Mouse (Mus musculus): ENCODE measurements around the gene Lrrd1.
A peak's percentile ranks its signal among the peaks of the same experiment; 100 is the strongest.
"Not testable (repeated sequence)": the region's sequence is repeated elsewhere in the genome, so short reads cannot be mapped to it uniquely, and the experiment has no call there.

Lrrd1 gene

DNA sequence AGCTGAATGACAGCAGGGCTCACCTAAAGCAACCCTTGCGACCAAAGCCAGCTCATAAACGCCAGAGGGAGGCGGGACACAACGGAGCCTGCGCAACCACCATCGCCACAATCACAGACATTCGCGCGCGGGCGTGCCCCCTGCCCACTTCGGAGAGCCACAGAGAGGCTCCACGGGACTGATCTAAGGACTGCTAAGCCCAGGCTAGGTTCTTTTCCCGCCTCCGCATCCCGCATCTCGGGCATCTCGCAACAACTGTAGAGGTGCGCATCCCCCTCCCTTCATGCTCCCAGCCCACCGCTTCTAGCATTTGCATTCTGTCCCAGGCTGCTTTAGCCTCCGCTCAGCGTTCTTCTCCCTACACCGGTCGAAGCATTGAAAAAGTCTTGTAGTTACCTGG lies at the start of gene Lrrd1:
Gene Lrrd1, plus strand, starts transcription at position 148 of the 400 bp plus-strand sequence.
- DNase-seq = no peak

DNA sequence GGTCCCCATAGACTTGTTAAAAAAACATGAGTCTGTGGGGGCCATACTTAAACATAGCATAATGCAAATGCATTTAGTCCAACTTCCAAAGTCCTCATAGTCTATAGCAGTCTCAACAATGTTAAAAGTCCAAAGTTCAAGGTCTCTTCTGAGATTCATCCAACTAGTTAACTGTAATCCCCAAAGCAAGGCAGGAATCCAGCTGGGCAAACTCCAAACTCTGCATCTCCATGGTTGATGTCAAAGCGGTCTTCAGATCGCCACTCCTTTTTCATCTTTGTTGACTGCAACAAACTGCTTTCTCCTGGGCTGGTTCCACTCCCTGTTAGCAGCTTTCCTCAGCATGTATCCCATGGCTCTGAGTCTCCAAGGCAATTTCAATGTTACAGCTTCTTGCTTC lies 47.9 kb upstream of the Lrrd1 start:
- DNase-seq = not testable (repeated sequence)

DNA sequence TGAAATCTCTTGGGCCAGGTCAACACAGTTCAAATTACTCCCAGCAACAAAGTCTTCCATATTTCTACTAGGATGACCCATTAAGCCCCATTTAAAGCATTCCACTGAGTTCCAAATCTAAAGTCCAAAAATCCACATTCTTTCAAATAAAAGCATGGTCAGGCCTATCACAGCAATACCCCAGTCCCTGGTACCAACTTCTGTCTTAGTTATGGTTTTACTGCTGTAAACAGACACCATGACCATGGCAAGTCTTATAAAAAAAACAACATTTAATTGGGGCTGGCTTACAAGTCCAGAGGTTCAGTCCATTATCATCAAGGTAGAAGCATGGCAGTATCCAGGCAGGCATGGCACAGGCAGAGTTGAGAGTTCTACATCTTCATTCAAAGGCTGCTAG lies 46.3 kb upstream of the Lrrd1 start:
- not testable (repeated sequence) for DNase-seq

DNA sequence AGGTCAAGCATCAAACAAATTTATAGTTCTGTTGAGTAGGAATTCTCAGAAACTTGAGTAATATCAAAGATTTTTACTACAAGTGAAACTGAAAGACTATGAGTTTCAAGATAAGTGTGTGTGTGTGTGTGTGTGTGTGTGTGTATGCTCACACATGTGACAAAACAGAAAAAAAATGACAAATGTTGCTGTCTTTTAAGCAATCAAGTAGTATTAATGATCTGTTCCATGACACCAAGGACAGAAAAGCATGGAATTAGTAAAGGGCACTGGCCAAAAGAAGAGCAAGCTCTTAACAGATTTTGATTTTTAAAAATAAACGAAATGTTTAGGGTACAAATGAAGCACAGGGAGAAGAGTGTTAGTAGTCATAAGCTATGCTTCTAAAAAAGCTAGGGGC lies 44.9 kb upstream of the Lrrd1 start:
- DNase-seq = no peak

DNA sequence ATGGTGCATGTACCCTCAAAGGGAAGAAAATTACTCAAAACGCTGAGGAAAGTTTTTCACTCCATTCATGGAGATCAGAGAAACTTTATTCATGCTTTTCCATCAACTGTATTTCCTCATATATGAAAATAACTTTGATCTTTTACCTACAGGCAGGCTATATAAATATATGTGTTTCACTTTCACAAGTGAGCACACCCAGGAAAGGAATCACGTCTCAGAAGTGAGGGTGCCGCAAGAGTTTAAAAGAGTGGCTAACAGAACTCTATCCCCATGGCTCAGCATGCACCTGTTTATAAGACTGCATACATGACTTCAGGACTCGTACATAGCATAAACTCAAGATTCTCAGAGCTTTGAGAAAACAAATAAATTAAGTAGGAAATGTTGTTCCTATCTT lies 44.1 kb upstream of the Lrrd1 start:
- no peak for DNase-seq

DNA sequence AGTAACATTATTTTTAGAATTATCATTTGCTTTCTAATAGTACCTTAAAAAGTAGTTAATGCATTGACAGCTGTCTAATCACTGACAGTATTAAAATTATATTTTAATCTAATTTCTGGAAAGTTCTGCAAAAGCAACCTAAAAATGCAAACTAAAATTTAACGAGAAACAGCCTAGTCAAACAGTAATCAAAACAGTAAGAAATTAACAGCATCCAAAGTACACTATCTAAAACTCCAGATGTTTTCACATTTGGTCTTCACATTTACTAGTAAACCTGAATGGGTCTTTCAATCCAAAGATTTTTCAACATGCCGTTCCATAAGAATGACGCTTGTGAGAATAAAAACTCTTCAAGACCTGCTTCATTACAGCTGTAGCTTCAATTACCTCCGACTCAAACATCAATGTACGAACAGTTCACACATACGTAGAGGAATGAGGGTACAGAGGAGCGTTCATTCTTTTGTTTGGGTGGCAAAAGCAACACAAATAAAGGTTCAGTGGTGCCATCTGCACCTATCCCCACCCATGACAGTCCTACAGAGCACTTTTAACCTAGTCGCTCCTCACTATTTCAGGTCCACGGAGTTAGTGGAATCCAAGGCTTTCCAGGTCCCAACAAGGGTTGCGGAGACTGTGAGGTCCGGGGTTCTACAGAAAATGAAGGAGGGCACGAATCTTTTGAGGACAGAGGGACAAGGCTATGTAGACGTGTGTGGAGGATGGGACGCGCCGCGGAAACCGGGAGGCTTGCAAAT lies 43.1 kb upstream of the Lrrd1 start:
- no peak for DNase-seq

DNA sequence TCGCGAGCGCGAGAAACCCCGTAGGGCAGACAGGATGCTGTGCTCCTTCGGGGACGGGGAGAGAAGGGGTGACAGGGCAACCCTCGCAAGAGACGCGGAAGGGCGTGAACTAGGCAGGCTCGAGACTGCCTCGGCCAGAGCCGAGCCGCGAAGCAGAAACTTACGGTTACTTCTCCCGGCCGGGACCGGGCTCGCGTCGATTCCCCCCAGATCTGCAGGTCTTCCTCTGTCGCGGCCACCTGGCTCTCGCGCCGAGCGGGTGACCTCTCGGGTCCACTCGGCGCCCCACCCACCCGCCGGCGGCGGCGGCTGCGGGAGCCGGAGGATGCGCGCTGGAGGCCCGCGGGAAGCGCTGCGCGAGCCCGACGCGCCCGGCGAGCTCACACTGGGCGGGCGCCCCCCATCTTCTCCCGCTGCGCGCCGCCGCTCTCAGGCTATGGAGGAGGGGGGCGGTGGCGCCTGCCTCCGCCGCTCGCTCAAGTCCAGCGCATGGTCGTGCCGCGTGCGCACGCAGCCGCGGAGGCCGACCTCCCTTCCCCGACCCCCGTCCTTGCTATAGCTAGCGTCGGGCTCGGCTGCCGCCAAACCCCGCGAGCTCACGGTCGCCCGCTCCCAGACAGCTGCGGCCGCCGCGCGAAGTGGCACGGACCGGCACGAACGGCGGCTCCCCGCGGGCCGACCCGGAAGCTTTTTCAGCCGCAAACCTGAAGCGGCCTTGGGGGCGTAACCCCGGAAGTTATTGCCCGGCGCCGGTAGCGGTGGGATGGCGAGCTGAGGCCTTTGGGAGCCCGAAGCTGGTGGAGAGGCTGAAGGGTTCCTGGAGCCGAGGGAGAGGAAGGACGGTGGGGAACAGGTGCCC lies 42.3 kb upstream of the Lrrd1 start, which contains the start of the genes Ankib1 and Krit1:
Gene Ankib1, minus strand, starts transcription at position 493 of the 859 bp plus-strand sequence.
Gene Krit1, plus strand, starts transcription at position 752 of the 859 bp plus-strand sequence.
- peak; percentile 92 for DNase-seq

DNA sequence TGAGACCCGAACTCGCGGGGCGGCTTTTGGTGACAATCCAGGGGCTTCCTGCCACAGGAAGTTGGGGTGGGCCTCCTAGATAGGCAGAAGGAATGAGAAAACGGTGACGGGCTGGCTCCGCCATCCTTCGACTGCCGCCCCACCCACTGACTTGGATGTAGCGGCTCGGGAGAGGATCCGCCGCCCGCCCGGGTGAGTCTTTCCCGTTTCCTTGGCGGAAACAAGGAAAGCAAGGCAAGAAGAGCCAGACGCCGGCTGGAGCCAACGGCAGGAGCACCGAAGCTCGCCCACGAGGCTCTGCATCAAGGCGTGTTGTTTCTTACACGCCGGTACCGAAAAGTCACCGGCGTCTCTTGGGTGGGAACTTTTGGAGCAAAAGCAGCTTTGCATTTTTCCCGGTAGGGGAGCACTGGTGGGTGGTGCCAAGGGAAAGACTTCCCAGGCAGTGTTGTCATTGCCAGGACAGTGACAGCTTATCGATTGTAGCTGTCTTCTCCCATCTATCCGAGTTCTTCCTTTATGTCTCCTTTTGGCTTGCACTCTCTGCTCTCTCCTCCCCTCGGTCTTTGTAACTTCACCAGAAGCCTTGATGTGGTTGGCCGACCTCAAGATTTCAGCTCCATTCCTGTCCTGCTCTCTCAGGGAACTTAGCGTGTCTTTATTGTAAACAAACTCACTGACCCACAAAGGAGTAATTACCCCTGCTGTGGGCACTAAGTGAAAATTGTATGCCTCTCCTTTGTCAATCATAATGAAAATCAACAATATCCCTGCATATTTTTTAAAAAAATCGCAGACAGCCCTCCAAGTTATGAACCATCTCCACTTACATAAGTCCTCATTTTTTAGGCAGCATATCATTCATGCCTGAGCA lies 41.4 kb upstream of the Lrrd1 start:
- no peak for DNase-seq

DNA sequence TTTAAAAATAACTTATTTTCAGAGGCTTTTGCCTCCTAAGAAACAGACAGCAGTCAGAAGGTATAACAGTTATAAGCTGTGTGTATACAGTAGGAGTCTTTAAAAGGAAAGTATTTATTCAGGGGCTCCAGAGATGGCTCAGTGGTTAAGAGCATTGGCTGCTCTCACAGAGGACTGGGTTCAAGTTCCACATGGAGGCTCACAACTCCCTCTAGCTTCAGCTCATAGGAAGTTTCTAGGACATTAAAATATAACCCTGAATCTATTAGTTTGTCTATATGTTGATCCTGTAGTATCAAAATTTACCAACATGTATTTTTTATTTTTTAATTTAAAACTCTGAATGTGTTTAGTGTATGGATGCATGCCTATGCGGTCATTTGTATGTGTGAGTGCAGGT lies 36.5 kb upstream of the Lrrd1 start:
- DNase-seq = no peak

DNA sequence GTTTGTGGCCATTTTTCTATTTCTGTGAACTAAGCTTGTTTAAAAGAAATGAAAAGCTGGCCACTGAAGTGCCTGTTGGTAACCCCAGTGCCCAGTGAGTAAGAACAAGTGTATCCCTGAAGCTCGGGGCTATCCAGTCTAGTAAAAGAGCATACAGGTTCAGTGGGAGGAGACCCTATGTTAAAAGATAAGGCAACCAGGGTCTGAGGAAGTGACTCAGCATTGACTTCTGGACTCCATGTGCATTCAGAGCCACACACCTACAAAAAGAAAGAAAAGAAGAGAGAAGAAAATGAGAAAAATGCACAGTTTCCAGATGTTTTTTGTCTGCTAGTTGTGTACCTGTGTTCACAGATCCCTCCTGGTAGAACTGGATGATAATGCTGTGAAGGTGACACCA lies 10.9 kb upstream of the Lrrd1 start:
- no peak for DNase-seq

DNA sequence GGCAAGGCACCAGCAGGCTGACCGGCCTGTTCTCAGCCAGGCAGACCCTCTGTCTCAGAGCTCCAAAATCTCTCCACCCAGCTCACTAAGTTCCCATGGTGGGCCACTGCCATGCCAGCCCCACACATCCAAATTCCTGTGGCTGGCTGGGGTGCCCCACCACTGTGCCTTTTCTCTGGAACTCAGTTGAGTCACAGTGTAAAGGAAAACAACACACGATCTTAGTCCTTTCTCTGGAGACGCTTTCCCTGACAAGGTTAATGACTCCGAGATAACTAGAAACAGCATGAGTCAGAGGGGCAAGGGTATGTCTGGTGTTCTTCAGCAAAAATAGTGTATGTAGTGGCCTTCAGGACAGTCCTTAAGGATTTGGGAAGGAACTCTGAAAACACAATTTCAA lies 25.2 kb downstream of the Lrrd1 start:
- no peak for DNase-seq

DNA sequence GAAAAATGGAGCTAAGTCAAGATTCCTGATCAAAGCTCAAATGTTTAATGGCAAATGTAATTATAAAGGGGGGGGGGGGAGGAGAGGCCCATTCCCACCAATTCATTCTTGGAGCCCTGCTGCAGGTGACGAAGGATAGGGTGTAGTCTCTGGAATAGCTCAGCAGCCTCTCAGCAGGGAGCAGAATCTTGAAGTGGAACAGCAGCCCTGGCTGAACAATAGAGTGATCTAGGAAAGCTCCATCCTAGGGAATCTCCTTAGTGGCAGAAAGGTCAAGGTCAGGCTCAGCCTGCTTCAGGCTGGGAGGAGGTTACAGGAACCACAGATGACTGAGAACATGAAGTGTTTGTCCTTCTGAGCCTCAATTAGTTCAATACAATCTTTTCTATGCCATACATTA lies 27.4 kb downstream of the Lrrd1 start:
- no peak for DNase-seq

DNA sequence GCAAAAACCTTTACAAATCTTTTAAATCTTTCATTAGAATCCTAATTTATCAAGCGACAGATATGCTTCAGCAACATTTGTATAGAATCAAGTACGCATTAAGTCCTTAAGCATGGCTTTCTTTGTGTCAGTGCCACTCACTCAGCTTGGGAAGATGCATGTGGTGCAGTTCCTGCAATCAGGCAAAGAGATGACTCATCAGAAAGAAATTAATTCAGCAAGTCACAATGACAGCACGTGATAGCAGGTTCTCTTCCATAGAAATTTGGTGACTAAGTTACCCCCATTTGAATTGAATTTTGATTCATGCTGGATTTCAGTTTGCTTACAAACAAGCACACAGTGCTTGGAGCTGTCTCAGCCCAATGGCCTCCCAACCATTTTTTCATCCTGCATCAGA lies 28.5 kb downstream of the Lrrd1 start:
- DNase-seq = no peak

DNA sequence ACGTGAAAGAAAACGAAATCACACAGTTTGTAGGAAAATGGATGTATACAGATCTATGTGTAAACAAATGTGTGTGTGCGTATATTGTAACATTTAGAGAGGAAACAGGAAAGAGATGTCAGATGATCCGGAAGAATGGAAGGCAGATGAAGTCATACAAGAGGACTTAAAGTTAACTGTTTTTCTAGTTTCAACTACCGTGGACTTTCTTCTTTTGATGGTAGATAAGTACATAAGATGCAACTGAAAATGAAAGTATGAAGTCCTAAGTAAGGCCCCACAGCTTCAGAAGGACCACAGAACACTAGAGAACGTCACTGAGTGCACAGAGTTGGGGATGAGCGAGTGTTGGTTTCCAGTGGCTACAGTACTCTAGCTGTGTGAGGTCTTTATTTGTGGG lies 41.9 kb downstream of the Lrrd1 start:
- DNase-seq = not testable (repeated sequence)

DNA sequence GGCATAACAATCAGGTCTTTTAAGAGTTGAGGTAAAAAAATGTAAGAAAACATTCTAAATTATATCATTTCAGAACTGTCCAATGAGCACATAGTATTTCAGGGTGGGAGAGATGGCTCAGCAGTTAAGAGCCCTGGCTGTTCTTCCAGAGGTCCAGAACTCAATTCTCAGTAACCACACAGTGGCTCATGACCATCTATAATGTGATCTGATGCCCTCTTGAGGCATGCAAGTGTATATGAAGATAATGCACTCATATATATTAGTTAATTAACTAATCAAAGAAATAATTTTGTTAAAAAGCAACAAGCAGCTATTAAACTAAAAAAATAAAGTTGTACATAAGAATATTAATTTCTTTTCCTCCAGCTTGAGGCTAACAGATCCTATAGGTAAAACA lies 44.2 kb downstream of the Lrrd1 start:
- DNase-seq = no peak

DNA sequence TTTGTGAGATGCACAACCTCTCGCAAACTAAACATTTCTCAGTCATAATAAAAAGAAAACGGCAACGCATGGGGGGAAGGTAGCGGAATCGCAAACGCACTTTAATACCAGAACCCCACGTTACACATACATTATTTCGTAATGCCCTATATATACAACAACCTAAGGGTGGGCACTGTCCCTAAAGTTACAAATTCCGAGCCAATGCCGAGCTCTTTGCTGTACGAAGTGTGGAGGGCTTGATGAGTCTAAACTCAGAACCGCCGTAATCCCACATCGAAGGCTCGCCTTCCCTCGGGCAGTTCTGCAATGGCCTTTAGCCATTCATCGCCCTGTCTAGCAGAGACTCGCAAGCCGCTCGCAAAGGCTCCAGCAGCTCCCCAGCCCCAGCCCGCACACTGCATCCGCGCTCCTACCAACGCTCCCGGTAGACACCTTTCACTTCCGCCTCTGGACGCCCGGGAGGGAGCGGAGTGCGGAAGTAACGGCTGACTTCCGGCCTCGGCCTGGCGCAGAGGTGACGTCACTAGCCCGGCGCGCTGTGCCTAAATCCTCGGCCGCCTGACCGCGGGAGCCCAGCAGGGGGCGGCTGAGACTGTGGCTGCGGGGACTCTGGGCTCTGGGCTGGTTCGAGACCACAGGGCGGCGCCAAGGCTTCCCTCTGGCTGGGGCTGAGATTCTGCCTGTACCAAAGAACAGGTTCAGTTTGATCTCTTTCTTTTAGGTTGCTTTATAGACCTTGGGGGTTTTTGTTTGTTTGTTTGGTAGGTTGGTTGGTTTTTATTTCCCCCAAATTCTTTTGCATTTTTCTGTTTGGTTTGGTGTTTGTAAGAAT lies 48.7 kb downstream of the Lrrd1 start, which contains the start of gene Mterf1a:
Gene Mterf1a, minus strand, starts transcription at position 475 of the 835 bp plus-strand sequence.
- peak; percentile 52 for DNase-seq

DNA sequence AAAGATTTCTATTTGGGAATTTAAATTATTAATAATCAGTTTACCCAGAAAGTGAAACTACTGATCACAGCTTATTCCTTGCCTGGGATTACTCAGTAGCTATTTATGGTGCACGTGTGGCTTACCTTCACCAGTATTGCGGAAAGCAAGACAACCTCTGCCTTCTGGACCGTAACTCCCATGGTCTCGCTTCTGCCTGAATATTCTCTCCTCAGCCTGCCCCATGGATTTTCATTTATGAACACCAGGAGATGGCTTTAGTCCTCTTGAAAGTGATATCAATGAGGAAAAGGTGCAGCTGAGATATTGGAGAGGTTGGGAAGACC lies 49.3 kb downstream of the Lrrd1 start:
- not testable (repeated sequence) for DNase-seq

DNA sequence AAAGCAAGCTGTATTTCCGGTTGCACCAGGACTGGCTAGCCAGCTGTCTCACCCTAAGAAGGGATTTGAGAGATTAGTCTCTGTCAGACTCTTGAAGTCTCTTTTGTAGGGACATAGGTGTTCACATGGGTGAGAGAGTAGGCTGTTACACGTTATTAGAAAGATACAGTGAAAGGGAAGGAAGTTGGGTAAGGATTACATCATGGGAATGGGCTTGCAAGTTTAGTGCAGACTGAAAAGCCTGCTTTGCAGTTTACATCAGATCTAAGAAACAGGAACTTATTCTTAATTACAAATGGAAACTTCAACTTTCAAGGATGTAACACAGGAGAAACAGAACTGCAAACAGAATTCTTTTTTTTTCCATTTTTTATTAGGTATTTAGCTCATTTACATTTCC lies 60.5 kb downstream of the Lrrd1 start:
- DNase-seq = no peak
